Mouse (Mus musculus) adrenal gland, postnatal 4 days (tissue): ENCODE measurements around the gene Col6a3. TPM values are rescaled to one million over a fixed set of nuclear protein-coding genes. Genes with fewer than 3 reads are reported as not detected.

ENCODE experiments used
- DNase-seq, 2 experiments: peaks; one replicate each; pipeline ENCODE4 v3.0.0; 2021 to 2022; ENCODE audit warnings: low spot score in 2 of 2, mixed read lengths in 2 of 2
- total RNA-seq, 2 experiments: library from RNA; stranded (reverse); gene quantifications; 2 replicates each; pipeline ENCODE4 v1.2.3; 2021

The Col6a3 gene
- total RNA-seq, 2 experiments from 2014 or later = 124 to 131 TPM

- no peak for DNase-seq
These were observed 104.9 kb downstream of the Col6a3 start for GRCm38 (mm10) chr1:90738913-90739312.

DNA sequence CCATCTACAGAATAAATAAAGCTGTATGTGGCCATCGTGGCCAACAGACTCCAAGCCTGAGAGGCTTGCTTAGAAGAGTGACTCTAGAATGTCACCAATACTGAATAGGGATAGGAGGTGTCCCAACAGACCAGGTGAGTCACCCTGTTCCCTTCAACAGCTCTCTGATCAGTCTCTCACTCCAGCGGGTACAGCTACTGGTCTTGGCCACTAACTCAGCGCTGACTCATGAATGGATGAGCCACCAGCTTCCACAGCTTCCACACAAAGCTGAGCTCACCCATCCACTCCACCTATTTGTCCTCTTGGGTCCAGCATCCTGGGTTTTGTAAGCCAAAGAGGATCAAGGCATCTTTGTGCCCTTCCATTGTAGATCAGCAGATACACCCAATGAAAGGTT is 114.3 kb downstream of the Col6a3 start:
- DNase-seq = no peak

DNA sequence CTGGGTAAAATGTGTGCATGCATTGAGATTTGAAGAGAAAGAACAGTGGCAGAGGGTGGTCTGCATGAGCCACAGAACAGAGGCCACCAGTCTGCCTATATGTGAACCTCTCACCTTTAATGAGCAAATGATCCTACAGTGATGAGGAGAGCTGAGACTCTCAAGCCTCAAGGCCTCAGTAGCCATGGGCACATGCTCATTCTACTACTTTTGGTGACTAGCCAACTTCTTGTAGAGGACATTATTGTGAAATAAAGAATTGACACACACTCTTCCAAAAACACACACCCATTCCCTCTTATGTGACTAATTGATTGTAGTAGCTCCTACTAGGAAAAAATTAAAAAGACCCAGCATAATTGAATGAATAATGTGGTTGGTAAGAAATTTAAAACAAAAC is 120.0 kb downstream of the Col6a3 start:
- no peak for DNase-seq

GRCm38 (mm10) chr1:90723325-90723724 is 120.4 kb downstream of the Col6a3 start:
- no peak for DNase-seq

GRCm38 (mm10) chr1:90722021-90722420 is 121.8 kb downstream of the Col6a3 start:
- no peak for DNase-seq

GRCm38 (mm10) chr1:90720610-90721241 is 123.0 kb downstream of the Col6a3 start:
- DNase-seq = no peak

DNA sequence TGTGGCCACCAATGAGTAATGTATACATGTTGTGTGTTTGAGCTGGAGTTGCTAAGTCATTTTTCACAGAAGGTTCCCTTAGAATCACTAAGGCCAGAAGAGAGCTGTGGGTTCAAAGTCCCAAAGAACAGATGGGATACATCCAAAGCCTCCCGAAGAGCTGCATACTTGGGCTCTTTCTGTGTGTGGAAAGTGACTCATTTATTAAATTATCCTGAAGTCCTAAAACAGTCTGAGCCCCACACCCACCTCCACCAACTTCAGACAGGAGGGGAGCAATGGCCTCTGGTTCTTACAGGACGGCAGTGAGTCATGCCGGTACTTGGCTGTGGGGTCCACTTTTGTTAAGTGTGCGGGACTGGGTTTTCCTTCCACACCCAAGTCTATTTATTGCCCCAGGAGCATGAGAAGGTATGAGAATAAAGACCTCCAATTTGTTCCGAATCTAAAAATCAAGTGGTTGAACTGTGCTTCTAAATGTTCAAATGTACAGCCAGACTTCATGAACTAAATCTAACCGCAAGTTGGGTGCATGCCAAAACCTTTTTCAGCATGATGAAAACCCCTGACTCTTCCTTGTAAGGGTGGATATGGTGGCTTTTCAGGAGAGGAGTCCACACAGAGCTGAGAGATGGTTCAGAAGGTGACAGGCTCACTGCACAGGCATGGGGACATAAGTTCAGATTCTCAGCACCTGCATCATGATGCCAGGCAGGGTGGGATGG is 124.8 kb downstream of the Col6a3 start:
- DNase-seq = no peak

DNA sequence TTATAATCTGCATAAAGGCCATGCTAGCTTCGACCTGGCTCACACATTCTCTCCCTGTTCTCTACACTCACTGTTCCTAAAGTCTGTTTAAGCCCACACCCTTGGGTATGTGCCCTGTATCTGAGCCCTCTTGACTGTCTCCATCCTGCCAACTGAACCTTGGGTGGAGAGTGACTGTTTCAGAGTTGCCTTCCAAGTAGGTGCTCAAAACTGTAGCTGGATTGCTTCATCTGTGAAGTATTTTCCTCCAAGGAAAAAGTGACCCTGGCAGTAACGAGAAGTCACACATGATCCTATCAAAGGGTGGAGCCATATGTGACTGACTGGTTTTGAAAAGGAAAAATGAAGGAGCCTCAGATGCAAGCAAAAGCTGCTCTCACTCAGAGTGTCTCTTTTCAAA is 127.5 kb downstream of the Col6a3 start:
- no peak for DNase-seq

Other genes with a start within 250 kb of the Col6a3 start
- gene Cops8, start 241.0 kb downstream of the Col6a3 start, total RNA-seq = 10 to 100 TPM; 91.2 to 96.9 TPM
- 1 to 10 TPM; 1.6 to 2.2 TPM for gene Mlph, start 71.1 kb upstream of the Col6a3 start, total RNA-seq
- gene Prlh, start 109.1 kb upstream of the Col6a3 start, total RNA-seq = not detected
- gene Rab17, start 125.7 kb upstream of the Col6a3 start, total RNA-seq = 1 to 10 TPM; 1.2 to 2.5 TPM
- 10 to 100 TPM; 54.7 to 56.7 TPM for gene Lrrfip1, start 154.8 kb upstream of the Col6a3 start, total RNA-seq